Mouse (Mus musculus) brain, embryonic 14.5 days (tissue): ENCODE measurements around the gene Stk40. TPM values are rescaled to one million over a fixed set of nuclear protein-coding genes. Genes with fewer than 3 reads are reported as not detected.

Experiments
- DNase-seq: peaks from one replicate; pipeline ENCODE4 v3.0.0-alpha.2; 2011; ENCODE audit warnings: low read depth
- CTCF ChIP-seq: fragments of 200-500 bp; IDR thresholded peaks from 2 replicates; pipeline ENCODE4 v1.5.1; 2012; ENCODE audit warnings: inconsistent platforms, mild to moderate bottlenecking, moderate library complexity, borderline replicate concordance; ENCODE audit not compliant: insufficient read depth, insufficient read length; ENCODE audit errors: extremely low read depth
- POLR2A ChIP-seq: fragments of 200-500 bp; IDR thresholded peaks from 2 replicates; pipeline ENCODE4 v1.6.1; 2012; ENCODE audit warnings: mild to moderate bottlenecking, inconsistent platforms, borderline replicate concordance; ENCODE audit not compliant: poor library complexity, insufficient read depth, insufficient read length, severe bottlenecking; ENCODE audit errors: extremely low read depth
- polyA plus RNA-seq: library from polyadenylated mRNA; depleted of rRNA; stranded (reverse); fragments of >200 nt; gene quantifications from 2 replicates; pipeline ENCODE4 v1.2.3, GENCODE M21; 2012; rRNA removed

Gene Stk40
- polyA plus RNA-seq = 19.6 and 28.1 TPM in 2 replicates

- TF ChIP-seq CTCF = peak; percentile 63
- TF ChIP-seq POLR2A = peak; percentile 94
- DNase-seq = peak; percentile 99
Measured at GRCm38 (mm10) chr4:126103590-126104068, at the start of gene Stk40. TSS of gene Stk40 (plus strand) at chr4:126103957.

GRCm38 (mm10) chr4:126057207-126058133 lies 46.3 kb upstream of the Stk40 start:
- DNase-seq = no peak

GRCm38 (mm10) chr4:126058134-126058996 lies 45.4 kb upstream of the Stk40 start, which contains the start of gene Oscp1:
TSS of gene Oscp1 (plus strand) at chr4:126058565.
- peak; percentile 98 for DNase-seq
- no peak for TF ChIP-seq CTCF
- TF ChIP-seq POLR2A = 0 out of 2 replicates have a peak, but pooled peaks have one; percentile 25

More at GRCm38 (mm10) chr4:126057207-126058133, 46.3 kb upstream of the Stk40 start:
- TF ChIP-seq CTCF (no peak), POLR2A (no peak)

GRCm38 (mm10) chr4:126058997-126059362 lies 44.8 kb upstream of the Stk40 start:
- peak; percentile 6 for DNase-seq

GRCm38 (mm10) chr4:126062856-126063255 lies 40.9 kb upstream of the Stk40 start:
- no peak for TF ChIP-seq POLR2A
- no peak for TF ChIP-seq CTCF
- DNase-seq = no peak

More at GRCm38 (mm10) chr4:126058997-126059362, 44.8 kb upstream of the Stk40 start:
- TF ChIP-seq CTCF = no peak
- TF ChIP-seq POLR2A = no peak

- TF ChIP-seq POLR2A = no peak
- DNase-seq = no peak
Measured at GRCm38 (mm10) chr4:126065241-126065640, 38.5 kb upstream of the Stk40 start.

- TF ChIP-seq CTCF = no peak
- no peak for TF ChIP-seq POLR2A
- DNase-seq = peak; percentile 80
Measured at GRCm38 (mm10) chr4:126067401-126068077, 36.2 kb upstream of the Stk40 start.

- no peak for DNase-seq
- TF ChIP-seq POLR2A (no peak), CTCF (no peak)
Measured at GRCm38 (mm10) chr4:126068842-126069241, 34.9 kb upstream of the Stk40 start.

GRCm38 (mm10) chr4:126077833-126078232 lies 25.9 kb upstream of the Stk40 start:
- TF ChIP-seq POLR2A (no peak), CTCF (no peak)
- DNase-seq = no peak

- no peak for DNase-seq
Measured at GRCm38 (mm10) chr4:126079266-126079665, 24.5 kb upstream of the Stk40 start.

More at GRCm38 (mm10) chr4:126079266-126079665, 24.5 kb upstream of the Stk40 start:
- no peak for TF ChIP-seq POLR2A
- no peak for TF ChIP-seq CTCF
